Mouse (Mus musculus) lung, adult 2 months (tissue): Measurements from ENCODE around the gene Arhgap10.

Experiments used
- CTCF ChIP-seq: fragments of 200-500 bp; IDR thresholded peaks from 2 replicates; pipeline ENCODE4 v1.5.1; 2011; ENCODE audit warnings: mild to moderate bottlenecking, low read length, control low read depth; ENCODE audit not compliant: insufficient read depth
- POLR2A ChIP-seq: fragments of 200-500 bp; IDR thresholded peaks from 2 replicates; pipeline ENCODE4 v1.6.1; 2011; ENCODE audit warnings: low read depth, mild to moderate bottlenecking, control low read depth, low read length, borderline replicate concordance; ENCODE audit errors: extremely low read depth

DNA sequence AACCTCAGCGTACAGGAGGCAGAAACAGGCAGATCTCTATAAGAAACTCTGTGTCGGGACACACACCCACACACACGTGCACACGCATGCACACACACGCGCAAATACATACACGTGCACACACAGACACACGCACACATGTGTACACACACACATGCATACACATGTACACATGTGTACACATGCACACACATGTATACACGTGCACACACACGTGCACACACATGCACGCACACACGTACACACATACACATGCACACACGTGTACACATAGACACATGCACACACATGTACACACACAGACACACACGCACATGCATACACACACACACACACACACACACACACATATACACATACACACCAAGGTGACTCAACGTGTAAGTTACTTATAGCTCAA, 106.5 kb downstream of the Arhgap10 start:
- TF ChIP-seq CTCF = no peak
- no peak for TF ChIP-seq POLR2A
